In the genomic region with DNA sequence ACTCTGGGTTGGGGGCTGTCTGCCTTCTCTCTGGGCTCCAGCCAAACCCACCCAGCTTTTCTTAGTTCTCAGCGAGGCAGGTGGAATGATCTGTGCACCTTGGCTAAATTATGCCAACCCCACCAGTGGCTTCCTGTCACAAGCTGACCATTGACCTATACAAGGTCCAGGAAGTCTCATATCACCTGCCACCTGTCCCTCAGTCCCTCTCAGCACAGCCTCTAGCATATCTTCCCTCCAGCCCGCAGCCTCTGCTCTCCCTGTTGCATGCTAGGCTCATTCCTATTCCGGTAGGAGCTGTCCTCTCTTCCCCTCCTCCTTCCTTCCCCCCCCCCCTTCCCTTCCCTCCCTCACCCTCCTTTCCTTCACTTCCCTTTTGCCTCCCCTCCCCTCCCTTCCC, we compare ENCODE assay signal across 11 mouse cellular contexts.
"Had no signal": no experiment of that assay in that cellular context is flagged by ENCODE, and none has a peak within 500 bp of the region (broad histone marks: within the 10 kb centered on the region; RNA-seq: fewer than 3 reads in every experiment).

No protein-coding gene starts in this region.

- H3K27me3 ChIP-seq: liver, embryonic 12.5 days; liver, embryonic 15.5 days; lung, embryonic 15.5 days; midbrain, embryonic 13.5 days had no signal

- H3K4me2 ChIP-seq: liver, embryonic 12.5 days; liver, embryonic 15.5 days; lung, embryonic 15.5 days; midbrain, embryonic 13.5 days had no signal

- H3K9ac ChIP-seq: limb, embryonic 13.5 days; liver, embryonic 12.5 days; liver, embryonic 15.5 days; lung, embryonic 15.5 days; midbrain, embryonic 13.5 days had no signal

- H3K4me3 ChIP-seq: limb, embryonic 13.5 days; liver, embryonic 12.5 days; liver, embryonic 15.5 days; lung, embryonic 15.5 days; megakaryocyte, embryonic 14.5 days; midbrain, embryonic 10.5 days; midbrain, embryonic 13.5 days had no signal

- H3K4me1 ChIP-seq: liver, embryonic 12.5 days; liver, embryonic 15.5 days; lung, embryonic 15.5 days; midbrain, embryonic 10.5 days; midbrain, embryonic 13.5 days had no signal

- H3K9me3 ChIP-seq: limb, embryonic 10.5 days; liver, embryonic 15.5 days; lung, embryonic 15.5 days had no signal

- ATAC-seq: liver, embryonic 12.5 days; midbrain, embryonic 13.5 days; midbrain, embryonic 16.5 days had no signal

- DNase-seq: liver; thymus, postnatal 25 days had no signal

- H3K36me3 ChIP-seq: limb, embryonic 10.5 days; limb, embryonic 13.5 days; liver, embryonic 12.5 days; liver, embryonic 15.5 days; lung, embryonic 15.5 days; midbrain, embryonic 10.5 days; midbrain, embryonic 13.5 days had no signal

- H3K27ac ChIP-seq: limb, embryonic 10.5 days; limb, embryonic 13.5 days; liver, embryonic 12.5 days; liver, embryonic 15.5 days; lung, embryonic 15.5 days; midbrain, embryonic 10.5 days; midbrain, embryonic 13.5 days had no signal
